Mouse (Mus musculus): ENCODE measurements around the gene Naa30. TPM values are rescaled to one million over a fixed set of nuclear protein-coding genes. Genes with fewer than 3 reads are reported as not detected.

The Naa30 gene
- 20.8 TPM for polyA plus RNA-seq (2021)

DNA sequence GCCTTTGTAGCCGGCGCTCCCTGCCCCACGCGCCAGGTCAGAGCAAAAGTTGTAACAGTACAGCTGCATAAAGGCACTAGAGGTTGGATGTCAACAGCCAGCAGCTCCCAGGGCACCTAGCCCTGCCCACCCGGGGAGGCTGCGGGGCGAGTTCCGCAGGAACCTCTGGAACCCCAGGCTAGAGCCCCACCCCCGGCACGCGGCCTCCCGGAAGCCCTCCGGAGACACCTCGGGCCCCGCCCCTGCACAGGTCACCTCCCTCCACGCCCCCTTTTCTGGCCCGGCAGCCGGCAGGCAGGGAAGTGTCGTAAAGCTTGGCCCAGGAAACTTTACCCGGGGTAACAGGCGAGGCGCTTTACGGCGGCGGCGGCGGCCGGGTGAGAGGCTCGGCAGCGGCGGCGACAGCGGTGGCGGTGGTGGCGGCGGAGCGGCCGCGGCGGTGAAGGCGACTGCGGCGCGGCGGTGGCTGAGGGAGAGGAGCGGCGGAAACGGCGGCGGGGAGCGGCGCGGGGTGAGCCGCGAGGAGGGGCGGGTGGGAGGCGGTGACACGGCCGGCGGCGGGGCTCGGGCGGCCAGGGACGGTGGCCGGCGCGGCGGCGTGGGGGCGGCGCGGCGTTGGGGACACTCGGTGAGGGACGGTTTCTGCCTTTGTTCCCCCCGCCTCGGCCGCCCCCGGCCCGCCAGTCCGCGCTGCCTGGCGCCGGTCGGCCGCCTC is at the start of gene Naa30:
Naa30 (plus strand) TSS at position 360 of the 715 bp plus-strand sequence.
- ATAC-seq (peak; percentile 91), DNase-seq (ENCODE audit: low read depth, low spot score) (peak; percentile 68)
- TF ChIP-seq CTCF (IDR thresholded peaks at IDR 0.05), result no peak
- ChIA-PET CTCF (interaction anchor here (1.3 to 3.1 kb wide), 3 partner anchors 9 to 18 kb away, joined by 4 to 12 read pairs (median 4); no protein-coding TSS in a partner anchor), POLR2A (no interaction called here)
- no peaks in the 10 kb centered on the region for H3K27me3 ChIP-seq
- in situ Hi-C loops (cut with MboI; ENCODE audit: low pct_unique_long_range_greater_than_20kb), result no loop called here

GRCm38 (mm10) chr14:49127162-49127779 is 44.8 kb upstream of the Naa30 start:
- H3K27me3 ChIP-seq, result peaks cover 22% of the 10 kb centered on the region
- in situ Hi-C loops (cut with MboI; ENCODE audit: low pct_unique_long_range_greater_than_20kb), result no loop called here
- ATAC-seq (no peak), DNase-seq (ENCODE audit: low read depth, low spot score) (no peak)
- ChIA-PET POLR2A (no interaction called here), CTCF (interaction anchor here (1.8 kb wide), 1 partner anchor 8 kb away, joined by 7 read pairs; no protein-coding TSS in a partner anchor)
- no peak for TF ChIP-seq CTCF (IDR thresholded peaks at IDR 0.05)

- no peak for ATAC-seq
- DNase-seq (ENCODE audit: low read depth, low spot score), result no peak
- TF ChIP-seq CTCF (IDR thresholded peaks at IDR 0.05), result no peak
- peaks cover 16% of the 10 kb centered on the region for H3K27me3 ChIP-seq
- ChIA-PET POLR2A (no interaction called here), CTCF (interaction anchor here (1.8 kb wide), 1 partner anchor 10 kb away, joined by 7 read pairs; no protein-coding TSS in a partner anchor)
- in situ Hi-C loops (cut with MboI; ENCODE audit: low pct_unique_long_range_greater_than_20kb), result no loop called here
These were observed 43.3 kb upstream of the Naa30 start for GRCm38 (mm10) chr14:49128544-49129263.

DNA sequence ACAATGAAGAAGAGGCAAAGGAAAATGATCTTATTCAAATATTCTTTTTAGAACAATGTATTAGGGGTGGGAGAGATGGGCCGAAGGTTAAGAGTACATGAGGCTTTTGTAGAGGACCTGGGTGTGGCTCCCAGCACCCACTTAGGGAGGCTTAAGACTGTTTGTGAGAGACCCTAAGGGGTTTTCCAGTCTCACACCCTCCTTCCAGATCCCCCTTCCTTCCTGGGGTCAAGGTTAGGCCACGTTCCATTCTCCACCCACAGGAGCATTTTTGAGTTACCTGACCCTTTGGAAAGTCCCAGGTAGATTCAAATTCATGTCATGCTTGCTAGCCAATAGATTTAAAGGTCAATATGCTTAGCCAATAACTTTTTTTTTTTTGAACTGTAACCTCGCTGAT is 39.6 kb upstream of the Naa30 start:
- no peak for ATAC-seq
- no peak for DNase-seq (ENCODE audit: low read depth, low spot score)
- CTCF ChIA-PET, result no interaction called here
- in situ Hi-C loops (cut with MboI; ENCODE audit: low pct_unique_long_range_greater_than_20kb), result no loop called here
- H3K27me3 ChIP-seq, result peaks cover 10% of the 10 kb centered on the region
- TF ChIP-seq CTCF (IDR thresholded peaks at IDR 0.05), result no peak
- POLR2A ChIA-PET, result no interaction called here

GRCm38 (mm10) chr14:49138171-49138570 is 33.9 kb upstream of the Naa30 start:
- no peak for TF ChIP-seq CTCF (IDR thresholded peaks at IDR 0.05)
- CTCF ChIA-PET, result no interaction called here
- ATAC-seq, result no peak
- in situ Hi-C loops (cut with MboI; ENCODE audit: low pct_unique_long_range_greater_than_20kb), result no loop called here
- peaks cover 2% of the 10 kb centered on the region for H3K27me3 ChIP-seq
- POLR2A ChIA-PET, result no interaction called here
- no peak for DNase-seq (ENCODE audit: low read depth, low spot score)

GRCm38 (mm10) chr14:49140756-49141155 is 31.3 kb upstream of the Naa30 start:
- H3K27me3 ChIP-seq, result peaks cover 7% of the 10 kb centered on the region
- no peak for TF ChIP-seq CTCF (IDR thresholded peaks at IDR 0.05)
- ATAC-seq (no peak), DNase-seq (ENCODE audit: low read depth, low spot score) (no peak)
- CTCF ChIA-PET, result no interaction called here
- POLR2A ChIA-PET, result no interaction called here
- in situ Hi-C loops (cut with MboI; ENCODE audit: low pct_unique_long_range_greater_than_20kb), result no loop called here

- TF ChIP-seq CTCF (IDR thresholded peaks at IDR 0.05), result peak; percentile 74
- H3K27me3 ChIP-seq, result peaks cover 28% of the 10 kb centered on the region
- DNase-seq (ENCODE audit: low read depth, low spot score) (no peak), ATAC-seq (no peak)
- ChIA-PET POLR2A (no interaction called here), CTCF (interaction anchor here (0.8 to 1.6 kb wide), 6 partner anchors 9 to 215 kb away, joined by 3 to 5 read pairs (median 3); no protein-coding TSS in a partner anchor)
- in situ Hi-C loops (cut with MboI; ENCODE audit: low pct_unique_long_range_greater_than_20kb), result no loop called here
These were observed 18.2 kb upstream of the Naa30 start for GRCm38 (mm10) chr14:49153801-49154200.

- in situ Hi-C loops (cut with MboI; ENCODE audit: low pct_unique_long_range_greater_than_20kb), result no loop called here
- no peak for DNase-seq (ENCODE audit: low read depth, low spot score)
- ATAC-seq, result no peak
- POLR2A ChIA-PET, result no interaction called here
- no peak for TF ChIP-seq CTCF (IDR thresholded peaks at IDR 0.05)
- peaks cover 20% of the 10 kb centered on the region for H3K27me3 ChIP-seq
- CTCF ChIA-PET, result no interaction called here
These were observed 16.5 kb upstream of the Naa30 start for GRCm38 (mm10) chr14:49155572-49155971.

- no peak for DNase-seq (ENCODE audit: low read depth, low spot score)
- CTCF ChIA-PET, result interaction anchor here (1.1 kb wide), 1 partner anchor 12 kb away, joined by 3 read pairs; no protein-coding TSS in a partner anchor
- POLR2A ChIA-PET, result no interaction called here
- TF ChIP-seq CTCF (IDR thresholded peaks at IDR 0.05), result no peak
- no peak for ATAC-seq
- H3K27me3 ChIP-seq, result peaks cover 11% of the 10 kb centered on the region
- in situ Hi-C loops (cut with MboI; ENCODE audit: low pct_unique_long_range_greater_than_20kb), result no loop called here
These were observed 13.7 kb upstream of the Naa30 start for GRCm38 (mm10) chr14:49158143-49158925.

GRCm38 (mm10) chr14:49171286-49171685 is 740 bp upstream of the Naa30 start:
- H3K27me3 ChIP-seq, result no peaks in the 10 kb centered on the region
- CTCF ChIA-PET, result interaction anchor here (1.3 to 1.7 kb wide), 2 partner anchors 9 to 18 kb away, joined by 4 read pairs; no protein-coding TSS in a partner anchor
- TF ChIP-seq CTCF (IDR thresholded peaks at IDR 0.05), result no peak
- in situ Hi-C loops (cut with MboI; ENCODE audit: low pct_unique_long_range_greater_than_20kb), result no loop called here
- DNase-seq (ENCODE audit: low read depth, low spot score), result no peak
- ATAC-seq, result no peak
- POLR2A ChIA-PET, result no interaction called here
